Mouse (Mus musculus) liver, postnatal 0 days (tissue): ENCODE data around the gene Stat3. TPM values are rescaled to one million over a fixed set of nuclear protein-coding genes. Genes with fewer than 3 reads are reported as not detected.

ENCODE experiments used
- ATAC-seq: fragments of 200-750 bp; cut with Nextera tagmentation; 2 replicates; pipeline ENCODE4 v1.8.0; 2017; ENCODE audit warnings: mild to moderate bottlenecking, moderate library complexity
- DNase-seq: peaks from one replicate; pipeline ENCODE4 v3.0.0-alpha.2; 2016
- H3K27ac ChIP-seq: fragments of 300-500 bp; sonication (generic); 2 replicates; pipeline ENCODE4 v1.5.1; 2014; ENCODE audit warnings: antibody characterized with exemption, moderate library complexity, mild to moderate bottlenecking, low read depth
- H3K27me3 ChIP-seq: fragments of 300-500 bp; sonication (generic); 2 replicates; pipeline ENCODE4 v1.6.1; 2014; ENCODE audit warnings: low read length, control low read depth, mixed read lengths; ENCODE audit not compliant: insufficient read depth
- H3K36me3 ChIP-seq: fragments of 300-500 bp; sonication (generic); replicated peaks from 2 replicates; pipeline ENCODE4 v1.6.1; 2014; ENCODE audit warnings: mild to moderate bottlenecking, control low read depth, low read length, moderate library complexity, mixed read lengths; ENCODE audit not compliant: insufficient read depth
- H3K4me1 ChIP-seq: fragments of 300-500 bp; sonication (generic); 2 replicates; pipeline ENCODE4 v1.6.1; 2014; ENCODE audit warnings: antibody characterized with exemption, mild to moderate bottlenecking, control low read depth; ENCODE audit not compliant: insufficient read depth
- H3K4me2 ChIP-seq: fragments of 300-500 bp; sonication (generic); 2 replicates; pipeline ENCODE4 v1.6.1; 2014; ENCODE audit warnings: low read depth, mild to moderate bottlenecking, low read length, moderate library complexity, mixed read lengths
- H3K4me3 ChIP-seq: fragments of 300-500 bp; sonication (generic); 2 replicates; pipeline ENCODE4 v1.5.1; 2014; ENCODE audit warnings: low read depth, low read length
- H3K9ac ChIP-seq: fragments of 300-500 bp; sonication (generic); replicated peaks from 2 replicates; pipeline ENCODE4 v1.6.1; 2014; ENCODE audit warnings: mild to moderate bottlenecking, moderate library complexity
- H3K9me3 ChIP-seq: fragments of 300-500 bp; sonication (generic); 2 replicates; pipeline ENCODE4 v1.6.1; 2016; ENCODE audit warnings: mild to moderate bottlenecking, control low read depth, low read length, mixed read lengths
- CTCF ChIP-seq: sonication (generic); IDR thresholded peaks from 2 replicates; pipeline ENCODE4 v1.5.1; 2016; ENCODE audit warnings: antibody characterized with exemption, low read depth
- EP300 ChIP-seq: IDR thresholded peaks from 2 replicates; pipeline ENCODE4 v1.6.1; 2016; ENCODE audit warnings: antibody characterized with exemption, low read depth, mild to moderate bottlenecking
- WGBS: fragments of 180-500 bp; shearing (Covaris S2); extraction: QIAGEN DNeasy Blood & Tissue Kit; methylation state at CpG from one replicate; pipeline ENCODE4 v1.1.7; 2014; ENCODE audit not compliant: insufficient replicate concordance; 5-methylcytosine and 5-hydroxymethylcytosine counted together
- polyA plus RNA-seq: library from polyadenylated mRNA; unstranded; fragments of >200 nt; fragmentation: Nextera tagmentation; extraction: Ambion mirVana; gene quantifications from 2 replicates; pipeline ENCODE4 v1.2.1, GENCODE M21; 2015

Stat3 gene
- polyA plus RNA-seq, 1 experiment from 2014 or later = 53.7 TPM

DNA sequence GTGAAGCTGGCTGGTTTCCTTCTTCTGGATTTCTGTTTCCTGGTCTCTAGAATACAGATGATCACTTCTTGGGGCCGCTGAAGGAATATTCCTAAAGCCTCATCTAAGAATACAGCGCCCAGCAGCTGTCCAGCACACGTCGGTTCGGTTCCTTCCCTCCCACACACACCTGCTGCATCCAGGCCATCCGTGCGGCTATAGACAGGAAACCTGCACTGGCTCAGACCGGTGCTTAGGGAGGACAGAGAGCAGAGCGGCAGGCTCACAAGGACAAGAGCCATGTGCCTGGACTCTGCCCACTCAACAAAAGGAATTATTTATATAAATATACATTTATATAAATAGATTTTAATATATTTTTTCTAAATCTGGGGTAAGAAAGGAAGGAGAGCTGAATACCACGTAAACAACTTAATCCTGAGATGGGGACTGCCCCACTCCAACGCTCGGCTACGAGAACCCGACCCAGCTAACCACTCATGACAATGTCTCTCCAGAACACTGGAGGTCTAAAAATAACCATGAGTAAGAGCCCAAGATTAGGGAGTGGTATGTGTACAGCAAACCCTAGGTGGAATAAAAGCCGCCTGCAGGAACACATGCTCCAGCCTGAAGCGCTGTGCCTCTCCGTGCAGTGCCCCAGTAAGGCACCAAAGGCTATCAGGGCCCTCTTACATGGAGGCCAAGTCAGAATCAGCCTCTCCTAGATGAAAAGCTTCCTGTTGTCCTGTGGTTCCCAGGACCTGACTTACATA, 26.8 kb downstream of the Stat3 start:
- WGBS = 87% methylated on average over 17 of the region's 17 CpGs
- peak overlapping the region; percentile 36; the same call in 1 of the 2 replicates for H3K27ac ChIP-seq
- TF ChIP-seq CTCF (no peak), EP300 (no peak)
- no peaks in the 10 kb centered on the region for H3K27me3 ChIP-seq
- ATAC-seq = no peak
- no peak overlapping the region for H3K4me3 ChIP-seq
- no peak for DNase-seq
- H3K9ac ChIP-seq = no peak overlapping the region
- no peak overlapping the region for H3K4me2 ChIP-seq
- H3K4me1 ChIP-seq = peaks cover 18% of the 10 kb centered on the region
- H3K36me3 ChIP-seq = peaks cover 27% of the 10 kb centered on the region
- H3K9me3 ChIP-seq = no peaks in the 10 kb centered on the region

DNA sequence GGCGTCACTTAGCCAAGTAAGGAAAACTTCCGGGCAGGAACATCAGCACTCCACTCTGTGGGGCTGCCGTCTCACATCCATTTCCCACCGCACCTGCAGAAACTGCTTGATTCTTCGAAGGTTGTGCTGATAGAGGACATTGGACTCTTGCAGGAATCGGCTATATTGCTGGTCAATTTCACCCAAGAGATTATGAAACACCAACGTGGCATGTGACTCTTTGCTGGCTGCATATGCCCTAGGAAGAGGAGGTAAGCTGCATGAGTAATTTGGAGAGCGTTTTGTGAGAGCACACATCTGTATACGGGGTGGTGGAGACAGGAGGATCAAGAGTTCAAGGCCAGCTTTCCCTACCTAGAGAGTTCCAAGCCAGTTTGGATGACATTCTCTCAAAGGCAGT, 30.8 kb downstream of the Stat3 start:
- no peak overlapping the region for H3K9ac ChIP-seq
- ATAC-seq = peak; percentile 65
- no peak for TF ChIP-seq CTCF
- TF ChIP-seq EP300 = no peak
- no peaks in the 10 kb centered on the region for H3K27me3 ChIP-seq
- H3K27ac ChIP-seq = no peak overlapping the region
- H3K4me2 ChIP-seq = no peak overlapping the region
- DNase-seq = no peak
- H3K4me1 ChIP-seq = peaks cover 8% of the 10 kb centered on the region; the same call in 1 of the 2 replicates
- peaks cover 55% of the 10 kb centered on the region for H3K36me3 ChIP-seq
- H3K4me3 ChIP-seq = no peak overlapping the region
- no peaks in the 10 kb centered on the region for H3K9me3 ChIP-seq
- WGBS = 69% methylated on average over 9 of the region's 9 CpGs

DNA sequence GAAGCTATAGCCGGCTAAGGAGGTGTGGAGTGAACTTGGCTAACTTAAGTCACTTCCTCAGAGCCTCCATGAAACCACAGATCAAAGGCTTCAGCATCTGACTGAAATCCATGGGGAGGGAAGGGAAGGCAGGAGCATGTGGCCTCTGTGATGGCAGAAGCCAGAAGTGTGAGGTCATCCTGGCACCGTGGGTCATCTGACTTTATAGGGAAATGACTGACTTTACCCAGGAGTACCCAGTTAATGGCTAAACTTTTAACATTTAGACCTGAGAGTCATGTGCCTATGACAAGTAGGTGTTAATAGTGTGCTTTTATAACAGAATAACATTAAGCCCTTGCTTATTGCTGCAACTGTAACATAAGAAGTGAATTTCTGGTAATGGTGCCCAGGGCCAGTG, 31.2 kb downstream of the Stat3 start:
- 76% methylated on average over 2 of the region's 2 CpGs for WGBS
- Histone ChIP-seq H3K9me3 (no peaks in the 10 kb centered on the region), H3K36me3 (peaks cover 57% of the 10 kb centered on the region), H3K9ac (no peak overlapping the region), H3K4me1 (peaks cover 5% of the 10 kb centered on the region; the same call in 1 of the 2 replicates), H3K4me2 (no peak overlapping the region), H3K4me3 (no peak overlapping the region), H3K27ac (no peak overlapping the region), H3K27me3 (no peaks in the 10 kb centered on the region)
- no peak for DNase-seq
- no peak for TF ChIP-seq CTCF
- TF ChIP-seq EP300 = no peak
- no peak for ATAC-seq

DNA sequence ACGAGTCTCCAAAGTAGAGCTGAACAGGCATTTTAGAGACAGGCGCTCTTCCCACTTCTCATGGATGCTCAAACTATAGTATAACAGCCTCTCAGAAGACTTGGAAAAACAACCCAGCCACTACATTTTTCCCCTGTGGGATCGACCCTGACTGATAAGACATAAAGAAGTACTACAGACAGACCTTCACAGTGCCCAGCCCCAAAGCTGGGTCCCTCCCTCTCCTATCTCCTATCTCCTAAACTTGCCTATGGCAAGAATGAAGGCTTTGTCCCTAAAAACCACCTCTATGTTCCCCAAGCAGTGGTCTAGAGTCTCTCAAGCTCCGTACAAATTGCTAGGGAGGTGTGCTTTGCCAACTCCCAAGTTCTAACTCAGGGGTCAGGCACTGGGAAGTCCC, 32.5 kb downstream of the Stat3 start:
- H3K4me2 ChIP-seq = no peak overlapping the region
- H3K4me1 ChIP-seq = no peaks in the 10 kb centered on the region
- no peak for DNase-seq
- H3K36me3 ChIP-seq = peaks cover 64% of the 10 kb centered on the region
- ATAC-seq = no peak
- H3K4me3 ChIP-seq = no peak overlapping the region
- no peak overlapping the region for H3K27ac ChIP-seq
- H3K9me3 ChIP-seq = no peaks in the 10 kb centered on the region
- H3K27me3 ChIP-seq = no peaks in the 10 kb centered on the region
- TF ChIP-seq EP300 (no peak), CTCF (no peak)
- H3K9ac ChIP-seq = no peak overlapping the region
- WGBS = 66% methylated on average over 4 of the region's 4 CpGs

DNA sequence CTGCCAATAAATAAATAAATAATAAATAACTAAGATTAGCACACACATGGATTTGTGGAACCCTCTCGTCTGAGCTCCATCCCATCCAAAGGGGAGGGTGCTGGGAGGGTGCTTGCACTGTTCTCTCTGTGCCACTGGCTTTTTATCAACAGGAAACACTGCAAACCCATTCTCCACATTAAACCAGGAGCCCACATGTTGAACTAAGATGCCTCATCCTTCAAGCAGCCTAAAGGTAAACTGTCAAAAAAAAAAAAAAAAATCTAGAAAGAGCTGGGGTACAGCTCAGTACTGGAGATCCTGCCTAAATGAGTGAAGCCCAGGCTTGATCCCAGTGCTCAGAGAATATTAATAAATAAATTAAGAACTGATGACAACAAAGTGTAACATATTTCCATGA, 33.4 kb downstream of the Stat3 start:
- H3K27ac ChIP-seq = no peak overlapping the region
- H3K4me2 ChIP-seq = no peak overlapping the region
- WGBS = 54% methylated on average over 1 of the region's 1 CpGs
- no peaks in the 10 kb centered on the region for H3K9me3 ChIP-seq
- TF ChIP-seq CTCF (no peak), EP300 (no peak)
- H3K36me3 ChIP-seq = peaks cover 72% of the 10 kb centered on the region
- no peak overlapping the region for H3K4me3 ChIP-seq
- no peaks in the 10 kb centered on the region for H3K27me3 ChIP-seq
- no peak for DNase-seq
- H3K4me1 ChIP-seq = no peaks in the 10 kb centered on the region
- H3K9ac ChIP-seq = no peak overlapping the region
- ATAC-seq = no peak

DNA sequence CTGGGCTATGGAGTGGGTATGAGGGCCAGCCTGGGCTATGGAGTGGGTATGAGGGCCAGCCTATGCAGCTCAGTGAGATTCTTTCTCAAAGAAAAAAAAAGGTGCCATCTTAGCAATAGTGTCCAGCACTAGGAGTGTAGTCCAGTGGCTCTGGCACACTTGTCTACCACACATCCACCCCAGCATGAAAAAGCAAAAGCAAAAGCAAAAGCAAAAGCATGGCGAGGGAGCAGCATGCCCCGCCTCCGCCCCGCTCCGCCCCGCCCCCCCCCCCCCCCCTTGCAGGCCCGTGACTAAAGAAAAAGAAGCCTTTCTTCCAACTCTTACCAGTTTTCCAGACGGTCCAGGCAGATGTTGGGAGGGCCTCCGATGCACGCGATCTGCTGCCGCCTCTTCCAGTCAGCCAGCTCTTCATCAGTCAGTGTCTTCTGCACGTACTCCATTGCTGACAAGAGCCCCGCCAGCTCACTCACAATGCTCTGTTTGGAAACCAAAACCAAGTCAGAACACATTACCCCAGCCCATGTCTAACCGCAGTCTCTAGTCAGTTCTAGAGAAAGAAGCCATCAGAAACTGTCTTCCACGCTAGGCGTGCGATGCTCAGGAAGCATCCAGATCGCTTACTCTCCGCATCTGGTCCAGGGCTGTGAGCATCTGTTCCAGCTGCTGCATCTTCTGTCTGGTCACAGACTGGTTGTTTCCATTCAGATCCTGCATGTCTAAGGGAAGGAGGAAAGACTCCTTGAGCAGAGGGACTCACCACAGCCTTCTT, 34.6 kb downstream of the Stat3 start:
- H3K27me3 ChIP-seq = no peaks in the 10 kb centered on the region
- no peak overlapping the region for H3K27ac ChIP-seq
- H3K9ac ChIP-seq = no peak overlapping the region
- no peak overlapping the region for H3K4me2 ChIP-seq
- TF ChIP-seq CTCF (no peak), EP300 (no peak)
- H3K4me3 ChIP-seq = no peak overlapping the region
- no peak for ATAC-seq
- no peaks in the 10 kb centered on the region for H3K9me3 ChIP-seq
- no peak for DNase-seq
- peaks cover 82% of the 10 kb centered on the region for H3K36me3 ChIP-seq
- 85% methylated on average over 19 of the region's 20 CpGs for WGBS
- H3K4me1 ChIP-seq = no peaks in the 10 kb centered on the region
